Mouse (Mus musculus) embryonic facial prominence, embryonic 14.5 days (tissue): ENCODE measurements around the gene Naif1. TPM values are rescaled to one million over a fixed set of nuclear protein-coding genes. Genes with fewer than 3 reads are reported as not detected.
A peak's percentile ranks its signal among the peaks of the same experiment; 100 is the strongest.

ENCODE experiments used
- ATAC-seq: fragments of 200-750 bp; cut with Nextera tagmentation; 2 replicates; pipeline ENCODE4 v1.8.0; 2017; ENCODE audit warnings: low read depth, moderate number of reproducible peaks, moderate TSS enrichment
- DNase-seq: peaks from one replicate; pipeline ENCODE4 v3.0.0-alpha.2; 2015; ENCODE audit warnings: low spot score
- H3K27ac ChIP-seq: fragments of 300-500 bp; sonication (generic); replicated peaks from 2 replicates; pipeline ENCODE4 v1.5.1; 2014; ENCODE audit warnings: low read depth, mild to moderate bottlenecking, low read length, moderate library complexity
- H3K27me3 ChIP-seq: fragments of 300-500 bp; sonication (generic); replicated peaks from 2 replicates; pipeline ENCODE4 v1.6.1; 2014; ENCODE audit warnings: low read length; ENCODE audit not compliant: control insufficient read depth, insufficient read depth
- H3K36me3 ChIP-seq: fragments of 300-500 bp; sonication (generic); 2 replicates; pipeline ENCODE4 v1.6.1; 2014; ENCODE audit warnings: low read length, mixed read lengths; ENCODE audit not compliant: control insufficient read depth, insufficient read depth
- H3K4me1 ChIP-seq: fragments of 300-500 bp; sonication (generic); 2 replicates; pipeline ENCODE4 v1.6.1; 2014; ENCODE audit warnings: antibody characterized with exemption, low read length; ENCODE audit not compliant: control insufficient read depth, insufficient read depth
- H3K4me2 ChIP-seq: fragments of 300-500 bp; sonication (generic); 2 replicates; pipeline ENCODE4 v1.6.1; 2014; ENCODE audit warnings: low read depth, mild to moderate bottlenecking, low read length, moderate library complexity, mixed read lengths
- H3K4me3 ChIP-seq: fragments of 300-500 bp; sonication (generic); 2 replicates; pipeline ENCODE4 v1.5.1; 2014; ENCODE audit warnings: low read depth, mild to moderate bottlenecking, low read length
- H3K9ac ChIP-seq: fragments of 300-500 bp; sonication (generic); 2 replicates; pipeline ENCODE4 v1.6.1; 2014; ENCODE audit warnings: low read depth, mild to moderate bottlenecking, low read length, moderate library complexity, mixed read lengths
- H3K9me3 ChIP-seq: fragments of 300-500 bp; sonication (generic); 2 replicates; pipeline ENCODE4 v1.6.1; 2016; ENCODE audit warnings: low read length; ENCODE audit not compliant: control insufficient read depth
- WGBS: fragments of 180-500 bp; shearing (Covaris S2); extraction: QIAGEN DNeasy Blood & Tissue Kit; methylation state at CpG from one replicate; pipeline ENCODE4 v1.1.7; 2014; 5-methylcytosine and 5-hydroxymethylcytosine counted together
- polyA plus RNA-seq: library from polyadenylated mRNA; unstranded; fragments of >200 nt; fragmentation: Nextera tagmentation; extraction: Ambion mirVana; gene quantifications from 2 replicates; pipeline ENCODE4 v1.2.1, GENCODE M21; 2014

The Naif1 gene
- polyA plus RNA-seq, result 4.9 and 5.6 TPM in 2 replicates

- WGBS, result 77% methylated on average over 15 of the region's 15 CpGs
- H3K4me1 ChIP-seq, result peaks cover 24% of the 10 kb centered on the region
Observed at GRCm38 (mm10) chr2:32449761-32450754, at the start of gene Naif1. Gene Naif1 (plus strand): TSS chr2:32450457.

GRCm38 (mm10) chr2:32404663-32405062, 45.6 kb upstream of the Naif1 start:
- no peak overlapping the region for H3K9ac ChIP-seq
- WGBS, result 35% methylated on average over 2 of the region's 2 CpGs

More at GRCm38 (mm10) chr2:32449761-32450754, at the start of gene Naif1:
- Histone ChIP-seq H3K27ac (peak within 1 kb of the TSS; percentile 97), H3K9me3 (no peaks in the 10 kb centered on the region), H3K4me3 (peak within 1 kb of the TSS; percentile 80), H3K36me3 (0 out of 2 replicates have a peak, but pooled peaks cover 6% of the 10 kb centered on the region), H3K9ac (peak within 1 kb of the TSS; percentile 82), H3K27me3 (no peaks in the 10 kb centered on the region), H3K4me2 (peak within 1 kb of the TSS; percentile 84)
- DNase-seq, result no peak
- ATAC-seq, result no peak

GRCm38 (mm10) chr2:32407144-32407824, 43.0 kb upstream of the Naif1 start:
- ATAC-seq, result no peak
- H3K4me3 ChIP-seq, result no peak overlapping the region
- H3K27ac ChIP-seq, result no peak overlapping the region
- H3K9ac ChIP-seq, result 0 out of 2 replicates have a peak overlapping the region, but pooled peaks have one; percentile 14
- peaks cover 9% of the 10 kb centered on the region; the same call in 1 of the 2 replicates for H3K4me1 ChIP-seq
- no peak overlapping the region for H3K4me2 ChIP-seq
- DNase-seq, result no peak
- H3K36me3 ChIP-seq, result peaks cover 4% of the 10 kb centered on the region
- WGBS, result 77% methylated on average over 7 of the region's 7 CpGs
- no peaks in the 10 kb centered on the region for H3K9me3 ChIP-seq
- H3K27me3 ChIP-seq, result no peaks in the 10 kb centered on the region

More at GRCm38 (mm10) chr2:32404663-32405062, 45.6 kb upstream of the Naif1 start:
- no peaks in the 10 kb centered on the region for H3K9me3 ChIP-seq
- DNase-seq (peak; percentile 95), ATAC-seq (peak; percentile 10; the same call in 1 of the 2 replicates)
- no peaks in the 10 kb centered on the region for H3K27me3 ChIP-seq
- H3K4me2 ChIP-seq, result no peak overlapping the region
- H3K27ac ChIP-seq, result no peak overlapping the region
- no peak overlapping the region for H3K4me3 ChIP-seq
- peaks cover 9% of the 10 kb centered on the region; the same call in 1 of the 2 replicates for H3K4me1 ChIP-seq
- peaks cover 22% of the 10 kb centered on the region for H3K36me3 ChIP-seq

- H3K9me3 ChIP-seq, result no peaks in the 10 kb centered on the region
- no peaks in the 10 kb centered on the region for H3K27me3 ChIP-seq
- WGBS, result 34% methylated on average over 23 of the region's 25 CpGs
- peak overlapping the region; percentile 21; the same call in 1 of the 2 replicates for H3K9ac ChIP-seq
- H3K4me1 ChIP-seq, result peaks cover 9% of the 10 kb centered on the region; the same call in 1 of the 2 replicates
- H3K4me2 ChIP-seq, result no peak overlapping the region
- H3K36me3 ChIP-seq, result no peaks in the 10 kb centered on the region
- H3K27ac ChIP-seq, result peak overlapping the region; percentile 65
- ATAC-seq, result peak; percentile 47
- peak; percentile 56 for DNase-seq
- H3K4me3 ChIP-seq, result no peak overlapping the region
Observed at GRCm38 (mm10) chr2:32408429-32409424, 41.5 kb upstream of the Naif1 start.

GRCm38 (mm10) chr2:32411407-32411806, 38.9 kb upstream of the Naif1 start:
- Histone ChIP-seq H3K36me3 (peaks cover 27% of the 10 kb centered on the region), H3K27ac (no peak overlapping the region), H3K4me2 (no peak overlapping the region), H3K27me3 (no peaks in the 10 kb centered on the region), H3K9ac (no peak overlapping the region), H3K9me3 (no peaks in the 10 kb centered on the region), H3K4me3 (no peak overlapping the region), H3K4me1 (peaks cover 9% of the 10 kb centered on the region; the same call in 1 of the 2 replicates)
- no peak for DNase-seq
- 81% methylated on average over 7 of the region's 7 CpGs for WGBS
- ATAC-seq, result no peak

- Histone ChIP-seq H3K9ac (no peak overlapping the region), H3K27me3 (no peaks in the 10 kb centered on the region), H3K4me2 (no peak overlapping the region), H3K4me3 (no peak overlapping the region), H3K9me3 (no peaks in the 10 kb centered on the region), H3K27ac (no peak overlapping the region), H3K4me1 (peaks cover 9% of the 10 kb centered on the region; the same call in 1 of the 2 replicates), H3K36me3 (peaks cover 42% of the 10 kb centered on the region)
- ATAC-seq (no peak), DNase-seq (no peak)
- 88% methylated on average over 6 of the region's 6 CpGs for WGBS
Observed at GRCm38 (mm10) chr2:32412742-32413531, 37.3 kb upstream of the Naif1 start.

GRCm38 (mm10) chr2:32413936-32414335, 36.3 kb upstream of the Naif1 start:
- peaks cover 52% of the 10 kb centered on the region for H3K36me3 ChIP-seq
- ATAC-seq, result no peak
- no peak for DNase-seq
- H3K9me3 ChIP-seq, result no peaks in the 10 kb centered on the region
- no peak overlapping the region for H3K4me3 ChIP-seq
- H3K9ac ChIP-seq, result no peak overlapping the region
- H3K4me2 ChIP-seq, result no peak overlapping the region
- WGBS, result 43% methylated on average over 5 of the region's 5 CpGs
- 0 out of 2 replicates have a peak, but pooled peaks cover 4% of the 10 kb centered on the region for H3K4me1 ChIP-seq
- no peak overlapping the region for H3K27ac ChIP-seq
- H3K27me3 ChIP-seq, result no peaks in the 10 kb centered on the region
